Mouse (Mus musculus) left cerebral cortex, adult 11 months (tissue): ENCODE measurements at regions not wholly inside any gene's neighbourhood (a gene's known extent, or its start where the extent isn't known, plus 50 kb on each side); places are given as distances from the start of the nearest gene placed in this dataset.
A peak's percentile ranks its signal among the peaks of the same experiment; 100 is the strongest.

ENCODE experiments used
- DNase-seq: peaks from one replicate; pipeline ENCODE4 v3.0.0; 2022; ENCODE audit warnings: low spot score

- DNase-seq = no peak
Observed at GRCm38 (mm10) chr4:153019211-153019610, 463.4 kb downstream of the Ajap1 start.

GRCm38 (mm10) chr4:153018138-153018921, 464.3 kb downstream of the Ajap1 start:
- peak; percentile 45 for DNase-seq

- no peak for DNase-seq
Observed at GRCm38 (mm10) chr4:153017816-153018137, 464.8 kb downstream of the Ajap1 start.

- no peak for DNase-seq
Observed at GRCm38 (mm10) chr4:153003338-153003737, 479.3 kb downstream of the Ajap1 start.

GRCm38 (mm10) chr4:153002516-153002915, 480.1 kb downstream of the Ajap1 start:
- no peak for DNase-seq

GRCm38 (mm10) chr4:153001761-153002160, 480.9 kb downstream of the Ajap1 start:
- DNase-seq = no peak

- DNase-seq = no peak
Observed at GRCm38 (mm10) chr4:152999526-152999925, 483.1 kb downstream of the Ajap1 start.

- no peak for DNase-seq
Observed at GRCm38 (mm10) chr4:152997251-152997650, 485.4 kb downstream of the Ajap1 start.

GRCm38 (mm10) chr4:152996641-152997040, 486.0 kb downstream of the Ajap1 start:
- DNase-seq = no peak

GRCm38 (mm10) chr4:152995052-152995595, 487.5 kb downstream of the Ajap1 start:
- no peak for DNase-seq

GRCm38 (mm10) chr4:152994206-152994605, 488.4 kb downstream of the Ajap1 start:
- no peak for DNase-seq

- no peak for DNase-seq
Observed at GRCm38 (mm10) chr4:152990266-152990665, 492.3 kb downstream of the Ajap1 start.

- no peak for DNase-seq
Observed at GRCm38 (mm10) chr4:152987726-152988125, 494.9 kb downstream of the Ajap1 start.

- no peak for DNase-seq
Observed at GRCm38 (mm10) chr4:152975012-152975675, 497.5 kb upstream of the Kcnab2 start.

- no peak for DNase-seq
Observed at GRCm38 (mm10) chr4:152963001-152963400, 485.3 kb upstream of the Kcnab2 start.

- no peak for DNase-seq
Observed at GRCm38 (mm10) chr4:152962165-152962564, 484.5 kb upstream of the Kcnab2 start.

- DNase-seq = no peak
Observed at GRCm38 (mm10) chr4:152961677-152962076, 484.0 kb upstream of the Kcnab2 start.

- DNase-seq = peak; percentile 6
Observed at GRCm38 (mm10) chr4:152959627-152960230, 482.1 kb upstream of the Kcnab2 start.

GRCm38 (mm10) chr4:152953237-152953974, 475.7 kb upstream of the Kcnab2 start:
- no peak for DNase-seq

- no peak for DNase-seq
Observed at GRCm38 (mm10) chr4:152948956-152949355, 471.3 kb upstream of the Kcnab2 start.

- no peak for DNase-seq
Observed at GRCm38 (mm10) chr4:152941159-152941558, 463.5 kb upstream of the Kcnab2 start.

- no peak for DNase-seq
Observed at GRCm38 (mm10) chr4:152936614-152937013, 458.9 kb upstream of the Kcnab2 start.
